Mouse (Mus musculus) bone marrow macrophage, adult 2 months (primary cell): Measurements from ENCODE around the gene Nxpe5. TPM values are rescaled to one million over a fixed set of nuclear protein-coding genes. Genes with fewer than 3 reads are reported as not detected.
"Not testable (repeated sequence)": the region's sequence is repeated elsewhere in the genome, so short reads cannot be mapped to it uniquely, and the experiment has no call there.

Experiments used
- H3K27ac ChIP-seq: 2 replicates; pipeline ENCODE4 v1.5.1; 2012; ENCODE audit warnings: low read depth, low read length; ENCODE audit not compliant: insufficient read depth
- H3K4me1 ChIP-seq: 2 replicates; pipeline ENCODE4 v1.6.1; 2012; ENCODE audit warnings: low read length; ENCODE audit not compliant: control insufficient read depth, insufficient read depth
- H3K4me3 ChIP-seq: 2 replicates; pipeline ENCODE4 v1.5.1; 2012; ENCODE audit warnings: mild to moderate bottlenecking, low read length, moderate library complexity; ENCODE audit not compliant: insufficient read depth
- CTCF ChIP-seq: IDR thresholded peaks from 2 replicates; pipeline ENCODE4 v1.5.1; 2012; ENCODE audit warnings: low read depth, mild to moderate bottlenecking, low read length, moderate library complexity
- POLR2A ChIP-seq: IDR thresholded peaks from 2 replicates; pipeline ENCODE4 v1.6.1; 2012; ENCODE audit warnings: mild to moderate bottlenecking, low read depth, low read length, borderline replicate concordance
- polyA plus RNA-seq: library from polyadenylated mRNA; stranded (reverse); fragments of >200 nt; gene quantifications from 2 replicates; pipeline ENCODE4 v1.2.4, GENCODE M21; 2012; ENCODE audit not compliant: missing spikeins, insufficient read depth, insufficient read length

Gene Nxpe5
- polyA plus RNA-seq, 1 experiment = 43.3 TPM

- Histone ChIP-seq H3K4me1 (0 out of 2 replicates have a peak, but pooled peaks cover 2% of the 10 kb centered on the region), H3K27ac (no peak overlapping the region), H3K4me3 (no peak overlapping the region)
- TF ChIP-seq POLR2A (no peak), CTCF (no peak)
Measured at GRCm38 (mm10) chr5:138207873-138208272, 17.8 kb upstream of the Nxpe5 start.

DNA sequence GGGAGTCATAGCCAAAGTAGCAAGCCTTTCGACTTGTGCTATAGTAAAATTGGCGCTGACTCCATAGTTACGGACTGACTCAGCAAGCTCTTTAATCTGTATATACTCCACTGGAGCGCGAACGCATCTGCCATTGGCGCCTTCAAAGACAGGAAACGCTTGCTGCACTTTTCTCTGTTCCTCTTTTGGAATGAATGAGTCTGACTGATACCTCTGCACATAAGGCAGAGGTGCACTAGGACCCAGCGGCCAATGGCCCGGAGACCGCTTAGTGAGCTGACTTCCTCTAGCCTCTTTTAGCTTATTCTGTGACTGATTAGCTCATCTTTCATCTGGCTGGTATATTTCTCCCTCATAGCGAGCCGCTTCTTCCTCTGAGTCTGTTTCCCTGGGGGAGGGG is 9.1 kb upstream of the Nxpe5 start:
- not testable (repeated sequence) for H3K4me3 ChIP-seq, H3K4me1 ChIP-seq, H3K27ac ChIP-seq

- no peak overlapping the region for H3K4me3 ChIP-seq
- no peak overlapping the region for H3K27ac ChIP-seq
- H3K4me1 ChIP-seq = no peaks in the 10 kb centered on the region
- TF ChIP-seq CTCF (no peak), POLR2A (no peak)
Measured at GRCm38 (mm10) chr5:138219864-138220263, 5.8 kb upstream of the Nxpe5 start.

DNA sequence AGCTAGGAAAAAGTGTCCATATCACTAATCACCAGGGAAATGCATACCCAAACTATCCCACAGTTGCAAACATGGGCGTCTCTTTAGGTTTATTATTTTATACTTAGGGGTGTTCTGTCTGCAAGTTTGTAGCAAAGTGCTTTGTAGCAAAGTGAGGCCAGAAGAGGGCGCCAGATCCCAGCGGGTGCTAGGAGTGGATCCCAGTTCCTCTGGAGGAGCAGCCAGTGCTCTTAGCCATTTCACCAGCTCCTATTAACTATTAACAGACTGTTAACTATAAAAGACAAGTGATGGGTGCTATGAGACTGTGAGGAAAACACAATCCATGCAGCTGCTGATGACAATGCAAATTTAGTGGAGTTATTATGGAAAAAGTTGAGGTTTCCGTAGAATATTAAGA is 3.6 kb upstream of the Nxpe5 start:
- Histone ChIP-seq H3K4me1 (peaks cover 8% of the 10 kb centered on the region), H3K27ac (no peak overlapping the region), H3K4me3 (no peak overlapping the region)
- TF ChIP-seq POLR2A (no peak), CTCF (peak; percentile 86)

GRCm38 (mm10) chr5:138223287-138223686 is 2.4 kb upstream of the Nxpe5 start:
- Histone ChIP-seq H3K4me3 (no peak overlapping the region), H3K27ac (no peak overlapping the region), H3K4me1 (peaks cover 13% of the 10 kb centered on the region)
- TF ChIP-seq POLR2A (no peak), CTCF (no peak)

DNA sequence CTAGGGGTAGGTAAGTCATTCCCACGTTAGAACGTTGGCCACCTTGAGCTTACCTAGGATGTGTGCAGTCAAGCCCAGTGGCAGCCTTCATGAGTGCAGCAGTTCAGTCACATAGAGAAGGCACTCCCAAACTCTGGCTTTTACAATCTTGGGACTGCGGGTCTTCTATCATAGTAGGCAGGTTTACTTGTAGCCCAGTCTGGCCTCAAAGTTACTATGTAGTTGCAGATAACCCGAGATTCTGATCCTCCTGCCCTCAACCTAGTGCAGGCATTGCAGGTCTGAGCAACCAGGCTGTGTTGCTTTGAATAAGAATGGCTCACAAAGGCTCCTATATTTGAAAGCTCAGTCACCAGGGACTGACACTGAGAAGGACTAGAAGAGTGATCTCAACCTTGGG is 793 bp downstream of the Nxpe5 start:
- Histone ChIP-seq H3K27ac (peak overlapping the region; percentile 47; the same call in 1 of the 2 replicates), H3K4me3 (no peak overlapping the region), H3K4me1 (peaks cover 35% of the 10 kb centered on the region)
- TF ChIP-seq CTCF = no peak
- no peak for TF ChIP-seq POLR2A

DNA sequence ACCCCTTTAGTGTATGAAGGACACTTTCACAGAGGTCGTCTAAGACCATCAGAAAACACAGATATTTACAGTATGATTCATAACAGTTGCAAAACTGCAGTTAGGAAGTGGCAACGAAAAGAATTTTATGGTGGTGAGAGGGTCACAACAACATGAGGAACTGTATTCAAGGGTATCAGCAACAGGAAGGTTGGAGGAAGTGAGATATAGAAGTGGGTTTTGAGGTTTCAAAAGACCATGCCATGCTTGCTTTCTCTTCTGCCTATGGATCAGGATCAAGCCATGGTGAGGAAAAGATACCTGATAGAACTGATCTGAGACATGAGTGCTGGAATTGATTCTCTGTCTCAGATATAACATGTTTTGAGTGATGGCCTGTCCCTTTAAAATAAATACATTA is 1.7 kb downstream of the Nxpe5 start:
- peak overlapping the region; percentile 47 for H3K27ac ChIP-seq

DNA sequence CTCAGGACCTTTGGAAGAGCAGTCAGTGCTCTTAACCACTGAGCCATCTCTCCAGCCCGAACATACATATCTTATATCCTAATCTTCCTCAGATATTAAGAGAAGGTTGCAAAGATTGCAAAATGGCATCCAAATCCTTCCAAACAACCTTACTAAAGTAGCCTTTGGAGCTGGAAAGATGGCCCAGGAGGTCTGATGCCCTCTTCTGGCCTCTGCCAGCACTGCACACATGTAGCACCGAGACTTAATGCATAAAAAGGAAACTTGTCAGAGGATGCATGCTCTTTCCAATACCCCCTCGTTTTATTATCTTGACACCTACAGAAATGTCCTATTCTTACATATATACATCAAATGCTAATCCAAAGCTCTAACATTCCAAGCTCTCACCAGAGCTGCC is 2.3 kb downstream of the Nxpe5 start:
- Histone ChIP-seq H3K4me1 (peaks cover 39% of the 10 kb centered on the region), H3K4me3 (no peak overlapping the region), H3K27ac (no peak overlapping the region)
- TF ChIP-seq CTCF = no peak
- TF ChIP-seq POLR2A = no peak

More for the DNA sequence above, 1.7 kb downstream of the Nxpe5 start:
- TF ChIP-seq POLR2A (no peak), CTCF (no peak)
- Histone ChIP-seq H3K4me3 (no peak overlapping the region), H3K4me1 (peaks cover 39% of the 10 kb centered on the region)

DNA sequence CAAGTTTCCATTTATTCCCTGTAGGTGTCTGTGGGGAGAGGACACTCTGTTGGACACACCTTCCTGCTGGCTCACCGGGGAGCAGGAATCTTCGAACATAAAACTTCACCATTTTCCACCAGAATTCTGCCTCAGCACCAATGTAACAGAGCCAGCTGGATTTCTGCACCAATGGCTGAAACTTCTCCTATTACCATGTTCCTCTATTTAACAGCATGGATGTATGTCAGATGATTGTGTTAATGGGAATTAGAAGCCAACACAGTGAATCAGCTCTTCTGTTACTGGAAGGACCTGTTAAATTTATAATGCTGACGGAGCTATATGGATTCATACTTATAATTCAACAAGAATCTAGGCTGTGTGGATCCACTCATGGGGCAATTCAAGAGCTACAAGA is 3.8 kb downstream of the Nxpe5 start:
- Histone ChIP-seq H3K4me1 (peaks cover 39% of the 10 kb centered on the region), H3K27ac (peak overlapping the region; percentile 74), H3K4me3 (no peak overlapping the region)
- TF ChIP-seq CTCF = no peak
- TF ChIP-seq POLR2A = no peak

DNA sequence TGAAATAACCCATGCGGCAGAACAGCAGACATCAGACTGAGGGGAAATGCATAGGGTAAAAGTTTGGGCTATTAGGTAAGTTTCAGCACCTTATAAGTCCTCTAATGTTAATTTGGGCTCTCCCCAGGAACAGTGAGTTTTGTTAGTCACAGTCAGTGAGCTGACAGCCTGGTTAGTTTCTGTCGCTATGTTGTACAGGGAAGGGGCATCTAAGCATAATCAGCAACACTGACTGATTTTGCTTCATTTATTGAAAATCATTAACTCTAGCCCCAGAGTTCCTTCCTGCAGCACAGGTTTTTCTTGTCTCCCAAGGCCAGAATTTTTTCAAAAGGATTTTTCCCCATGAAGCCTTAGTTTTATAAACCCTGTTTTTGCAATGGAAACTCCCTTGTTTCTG is 8.1 kb downstream of the Nxpe5 start:
- TF ChIP-seq POLR2A = no peak
- TF ChIP-seq CTCF = no peak
- H3K27ac ChIP-seq = no peak overlapping the region
- peaks cover 23% of the 10 kb centered on the region for H3K4me1 ChIP-seq
- no peak overlapping the region for H3K4me3 ChIP-seq

DNA sequence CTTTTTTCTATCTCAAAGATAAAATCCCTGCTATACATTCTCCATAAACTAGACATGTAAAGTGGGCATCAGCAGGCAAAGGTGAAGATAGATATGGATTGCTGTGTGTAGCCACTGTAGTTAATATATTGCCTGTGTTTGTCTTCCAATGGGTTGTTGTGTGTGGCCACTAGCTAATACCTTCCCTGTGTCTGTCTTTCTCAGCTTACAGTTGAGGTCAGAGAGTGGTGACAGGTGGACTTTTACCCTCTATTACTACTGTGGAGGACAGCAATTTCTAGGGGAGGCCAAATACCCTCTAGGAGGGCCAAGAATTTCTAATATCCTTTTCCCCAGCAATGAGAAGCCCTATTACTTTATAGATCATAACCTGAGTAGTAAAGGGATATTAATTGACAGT is 8.5 kb downstream of the Nxpe5 start:
- no peak overlapping the region for H3K4me3 ChIP-seq
- peaks cover 20% of the 10 kb centered on the region for H3K4me1 ChIP-seq
- H3K27ac ChIP-seq = no peak overlapping the region
- TF ChIP-seq POLR2A = no peak
- TF ChIP-seq CTCF = no peak

GRCm38 (mm10) chr5:138241511-138241910 is 15.8 kb downstream of the Nxpe5 start:
- H3K4me3 ChIP-seq = no peak overlapping the region
- H3K27ac ChIP-seq = no peak overlapping the region
- TF ChIP-seq POLR2A (no peak), CTCF (no peak)
- no peaks in the 10 kb centered on the region for H3K4me1 ChIP-seq
